Mouse (Mus musculus) thymus, adult 2 months (tissue): ENCODE results near the gene Lgals4.

Source experiments
- CTCF ChIP-seq: fragments of 200-500 bp; IDR thresholded peaks from 2 replicates; pipeline ENCODE4 v1.5.1; 2012; ENCODE audit warnings: mild to moderate bottlenecking, control low read depth, low read length, moderate library complexity, borderline replicate concordance; ENCODE audit not compliant: control insufficient read depth, poor library complexity, insufficient read depth; ENCODE audit errors: extremely low read depth
- POLR2A ChIP-seq: fragments of 200-500 bp; IDR thresholded peaks from 2 replicates; pipeline ENCODE4 v1.6.1; 2012; ENCODE audit warnings: mild to moderate bottlenecking, low read length, control low read depth, moderate library complexity; ENCODE audit not compliant: control insufficient read depth, poor library complexity, insufficient read depth; ENCODE audit errors: extremely low read depth

- TF ChIP-seq POLR2A (no peak), CTCF (no peak)
Measured at GRCm38 (mm10) chr7:28876099-28876498, 42.4 kb downstream of the Lgals4 start.
